Mouse (Mus musculus): ENCODE results near the gene Hectd3. TPM values are rescaled to one million over a fixed set of nuclear protein-coding genes. Genes with fewer than 3 reads are reported as not detected.
A peak's percentile ranks its signal among the peaks of the same experiment; 100 is the strongest.

The Hectd3 gene
- total RNA-seq, 2 experiments from 2014 or later: 27.0 to 32.6 TPM

GRCm38 (mm10) chr4:117013596-117013995, 18.5 kb downstream of the Hectd3 start:
- DNase-seq (ENCODE audit: low spot score in 2 of 2): no peak

- DNase-seq (ENCODE audit: low spot score in 2 of 2): no peak
These were observed 19.8 kb downstream of the Hectd3 start for GRCm38 (mm10) chr4:117014901-117015415.

- no peak for DNase-seq (ENCODE audit: low spot score in 2 of 2)
These were observed 22.6 kb downstream of the Hectd3 start for GRCm38 (mm10) chr4:117017738-117018137.

- no peak for DNase-seq (ENCODE audit: low spot score in 2 of 2)
These were observed 23.2 kb downstream of the Hectd3 start for GRCm38 (mm10) chr4:117018327-117018726.

- DNase-seq (ENCODE audit: low spot score in 2 of 2): peak; percentile 71 to 76
These were observed 24.4 kb downstream of the Hectd3 start, which contains the start of gene Eif2b3 for GRCm38 (mm10) chr4:117019206-117020134. Gene Eif2b3 (plus strand): TSS chr4:117019402.

- no peak for DNase-seq (ENCODE audit: low spot score in 2 of 2)
These were observed 28.4 kb downstream of the Hectd3 start for GRCm38 (mm10) chr4:117023469-117023868.

GRCm38 (mm10) chr4:117031105-117031504, 36.0 kb downstream of the Hectd3 start:
- no peak for DNase-seq (ENCODE audit: low spot score in 2 of 2)

GRCm38 (mm10) chr4:117039925-117040687, 45.0 kb downstream of the Hectd3 start:
- DNase-seq (ENCODE audit: low spot score in 2 of 2): no peak

GRCm38 (mm10) chr4:117040791-117041190, 45.7 kb downstream of the Hectd3 start:
- no peak for DNase-seq (ENCODE audit: low spot score in 2 of 2)

GRCm38 (mm10) chr4:117041283-117041721, 46.2 kb downstream of the Hectd3 start:
- DNase-seq (ENCODE audit: low spot score in 2 of 2): peak in 1 of 2 experiments; percentile 18

GRCm38 (mm10) chr4:117048836-117049235, 53.7 kb downstream of the Hectd3 start:
- DNase-seq (ENCODE audit: low spot score in 2 of 2): no peak

- DNase-seq (ENCODE audit: low spot score in 2 of 2): no peak
These were observed 54.4 kb downstream of the Hectd3 start for GRCm38 (mm10) chr4:117049485-117049884.

- DNase-seq (ENCODE audit: low spot score in 2 of 2): no peak
These were observed 57.5 kb downstream of the Hectd3 start for GRCm38 (mm10) chr4:117052626-117053025.

- DNase-seq (ENCODE audit: low spot score in 2 of 2): no peak
These were observed 58.8 kb downstream of the Hectd3 start for GRCm38 (mm10) chr4:117053956-117054355.

Other genes starting within 250 kb of the Hectd3 start
- gene Toe1, start 187.7 kb upstream of the Hectd3 start, total RNA-seq (2021): 10 to 100 TPM; 25.1 to 28.3 TPM
- gene Mutyh, start 187.6 kb upstream of the Hectd3 start, total RNA-seq (2021): 10 to 100 TPM; 10.0 to 10.4 TPM
- 1 to 10 TPM; 2.4 to 2.8 TPM for gene Hpdl, start 173.6 kb upstream of the Hectd3 start, total RNA-seq (2021)
- 1 to 10 TPM; 5.6 to 6.5 TPM for gene Zswim5, start 117.9 kb upstream of the Hectd3 start, total RNA-seq (2021)
- gene Urod, start 904 bp upstream of the Hectd3 start, total RNA-seq (2021): 100 to 1,000 TPM; 136 to 141 TPM
- 10 to 100 TPM; 32.9 to 34.1 TPM for gene Eif2b3, start 24.1 kb downstream of the Hectd3 start, total RNA-seq (2021)
- gene Ptch2, start 100.8 kb downstream of the Hectd3 start, total RNA-seq (2021): 10 to 100 TPM; 13.3 to 14.2 TPM
- gene Btbd19, start 130.4 kb downstream of the Hectd3 start, total RNA-seq (2021): 10 to 100 TPM in 1 of 2 experiments, 1 to 10 TPM in 1; 9.1 to 10.8 TPM
- not detected for gene Tctex1d4, start 131.5 kb downstream of the Hectd3 start, total RNA-seq (2021)
- 1 to 10 TPM; 4.8 to 5.7 TPM for gene Plk3, start 138.6 kb downstream of the Hectd3 start, total RNA-seq (2021)
- gene Rps8, start 160.9 kb downstream of the Hectd3 start, total RNA-seq (2021): 1,000 to 10,000 TPM; 1,506 to 1,548 TPM
- 10 to 100 TPM; 16.0 to 16.5 TPM for gene Kif2c, start 187.3 kb downstream of the Hectd3 start, total RNA-seq (2021)